Mouse (Mus musculus) mature B cell (primary cell): ENCODE measurements at regions not wholly inside any gene's neighbourhood (a gene's known extent, or its start where the extent isn't known, plus 50 kb on each side); places are given as distances from the start of the nearest gene placed in this dataset.

Source experiments
- in situ Hi-C: fragments of 300-500 bp; cut with MboI; formaldehyde crosslinking; loops from 2 replicates; pipeline ENCODE4 v1.14.3; 2019

DNA sequence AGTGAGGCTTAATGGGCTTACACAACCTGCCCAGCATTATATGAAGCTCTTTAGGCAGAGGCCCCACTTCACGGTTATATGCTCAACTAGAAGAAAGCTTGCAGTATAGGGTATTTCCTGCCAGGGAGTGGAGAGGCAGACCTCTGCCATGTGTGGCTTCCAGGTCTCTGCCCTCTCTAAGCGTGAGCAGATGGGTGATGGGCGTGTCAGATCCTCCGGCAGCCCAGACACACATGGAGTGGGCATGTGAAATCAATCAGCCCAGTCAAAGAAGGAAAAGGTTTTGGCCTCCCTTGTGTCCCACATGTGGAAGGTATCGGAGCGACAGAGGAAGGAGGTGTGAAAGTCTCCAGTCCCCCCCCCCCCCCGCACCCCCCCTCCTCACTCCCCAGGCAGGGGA lies 102.3 kb upstream of the Runx1 start:
- in situ Hi-C loops: no loop called here

DNA sequence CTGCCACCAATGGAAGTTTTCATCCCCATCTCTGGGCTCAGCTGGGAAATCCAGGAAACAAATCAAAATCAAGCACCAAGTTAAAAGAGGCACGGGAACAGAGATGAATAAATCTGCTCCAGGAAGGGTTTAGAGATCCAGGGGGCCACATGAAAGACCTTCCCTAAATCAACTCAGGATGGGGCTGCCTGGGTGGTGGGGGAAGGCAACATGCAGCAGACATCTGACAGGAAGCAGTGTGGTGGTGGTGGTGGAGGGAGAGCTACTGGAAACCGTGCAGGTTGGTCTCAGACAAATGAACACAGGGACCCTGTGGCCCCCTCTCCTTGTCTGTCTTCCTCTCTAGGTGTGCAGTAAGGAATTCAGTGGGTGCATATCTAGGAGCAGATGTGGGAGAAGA lies 101.7 kb upstream of the Runx1 start:
- in situ Hi-C loops: no loop called here

DNA sequence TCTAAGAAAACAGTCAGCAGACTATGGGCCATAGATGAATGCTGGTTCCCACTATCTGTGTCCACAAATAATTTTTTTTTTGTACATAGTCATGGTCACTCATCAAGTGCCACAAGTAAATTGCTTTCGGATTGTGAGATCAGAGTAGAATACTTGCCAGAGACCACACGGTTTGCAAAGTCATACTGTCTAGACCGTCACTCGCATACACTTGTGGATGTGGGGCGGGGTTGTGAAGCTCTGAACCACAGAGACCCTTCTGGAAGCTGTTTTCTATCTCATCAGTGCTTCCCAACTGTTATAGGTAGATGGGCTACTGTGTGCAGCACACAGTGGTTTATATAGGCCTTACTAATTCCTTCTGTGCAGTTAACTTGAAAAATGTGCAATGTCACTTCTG lies 100.9 kb upstream of the Runx1 start:
- in situ Hi-C loops: no loop called here

DNA sequence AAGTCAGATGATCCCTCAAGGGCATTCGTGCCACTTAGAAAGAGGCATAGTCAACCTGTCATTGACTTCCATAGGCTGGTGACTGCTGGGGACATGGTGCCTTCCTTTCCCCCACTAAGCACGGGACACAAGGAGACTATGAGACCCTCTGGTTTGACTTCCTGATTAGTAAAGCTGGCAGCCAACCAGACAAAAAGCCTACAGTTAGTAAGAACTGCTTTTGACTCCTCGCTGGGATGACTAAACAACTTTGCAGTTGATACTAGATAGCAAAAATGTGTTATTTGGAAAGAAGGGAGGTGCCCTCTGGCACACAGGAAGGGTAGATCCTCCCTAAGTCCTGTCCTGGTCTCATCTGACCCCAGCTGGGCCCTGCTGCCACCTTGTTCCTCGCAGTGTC lies 95.0 kb upstream of the Runx1 start:
- in situ Hi-C loops: no loop called here

DNA sequence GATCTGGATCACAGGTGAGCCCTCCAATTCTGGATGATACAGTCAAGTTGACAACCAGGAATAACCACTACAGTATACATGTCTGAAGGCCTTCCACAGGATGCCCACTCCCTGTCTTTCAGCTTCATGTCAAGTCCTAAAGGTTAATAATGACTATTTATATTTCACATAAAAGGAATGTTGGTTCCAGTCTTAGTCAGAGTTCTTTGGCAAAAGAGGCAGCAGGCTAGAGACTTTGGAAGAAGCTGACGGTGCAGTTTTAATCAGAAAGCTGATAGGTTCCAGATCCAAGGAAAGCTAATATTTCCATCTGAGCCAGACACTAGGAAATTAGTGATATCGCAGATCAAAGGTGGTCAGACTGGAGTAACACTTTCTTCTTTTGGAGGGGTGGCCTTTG lies 91.4 kb upstream of the Runx1 start:
- in situ Hi-C loops: no loop called here

DNA sequence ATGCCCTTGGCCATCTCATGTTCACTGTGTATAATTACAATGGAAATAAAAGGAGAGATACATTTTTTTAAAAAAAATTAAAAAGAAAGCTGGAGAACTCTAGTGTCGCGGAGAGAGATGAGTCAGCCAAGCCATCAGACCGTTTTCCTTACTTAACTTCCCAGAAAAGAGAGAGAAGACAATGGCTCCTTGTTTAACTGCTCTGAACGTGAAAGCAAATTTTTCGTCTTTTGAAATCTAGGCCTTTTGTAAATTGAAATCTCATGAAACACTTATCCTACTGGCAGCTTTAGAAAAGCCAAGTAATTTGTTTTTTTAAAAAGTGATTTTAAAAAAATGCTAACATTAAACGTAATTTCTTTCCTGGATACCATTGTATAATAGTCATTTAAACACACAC lies 89.7 kb upstream of the Runx1 start:
- in situ Hi-C loops: no loop called here

DNA sequence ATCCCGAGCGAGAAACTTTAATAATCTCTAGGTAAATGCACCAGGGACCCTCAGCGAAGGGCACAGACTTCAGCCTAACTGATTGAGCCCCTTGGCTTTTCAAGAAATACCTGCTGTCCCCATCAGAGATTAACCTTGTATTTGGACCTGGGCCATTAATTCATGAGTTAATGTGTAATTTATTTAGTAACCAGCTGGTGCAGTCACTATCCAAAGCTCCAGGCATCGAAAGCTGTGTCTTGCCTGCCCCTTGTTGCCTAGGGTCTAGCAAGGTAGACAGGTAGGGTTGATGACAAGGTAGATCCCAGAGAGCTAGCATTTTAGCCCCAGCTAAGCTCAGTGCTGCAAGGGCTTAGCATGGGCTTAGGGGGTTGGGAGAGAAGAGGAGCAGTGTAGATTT lies 80.9 kb upstream of the Runx1 start:
- in situ Hi-C loops: no loop called here

DNA sequence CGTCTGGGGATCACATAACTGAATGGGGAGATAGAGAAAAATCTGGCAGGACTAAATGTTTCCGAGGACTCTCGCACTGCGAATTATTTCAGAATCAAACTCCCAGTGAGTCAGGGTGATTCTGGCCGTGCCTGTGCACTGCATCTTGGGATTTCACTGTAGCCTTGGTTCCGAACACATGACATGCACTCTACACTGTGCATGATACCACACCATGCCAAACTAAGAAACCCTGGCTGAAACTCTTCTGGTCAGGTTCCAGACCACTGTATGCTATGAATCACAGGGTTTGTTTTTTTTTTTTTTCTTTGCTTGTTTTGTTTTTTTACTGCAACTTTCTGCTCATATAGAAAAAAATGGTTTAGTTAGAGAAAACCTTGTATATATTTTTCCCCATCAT lies 79.7 kb upstream of the Runx1 start:
- in situ Hi-C loops: no loop called here

DNA sequence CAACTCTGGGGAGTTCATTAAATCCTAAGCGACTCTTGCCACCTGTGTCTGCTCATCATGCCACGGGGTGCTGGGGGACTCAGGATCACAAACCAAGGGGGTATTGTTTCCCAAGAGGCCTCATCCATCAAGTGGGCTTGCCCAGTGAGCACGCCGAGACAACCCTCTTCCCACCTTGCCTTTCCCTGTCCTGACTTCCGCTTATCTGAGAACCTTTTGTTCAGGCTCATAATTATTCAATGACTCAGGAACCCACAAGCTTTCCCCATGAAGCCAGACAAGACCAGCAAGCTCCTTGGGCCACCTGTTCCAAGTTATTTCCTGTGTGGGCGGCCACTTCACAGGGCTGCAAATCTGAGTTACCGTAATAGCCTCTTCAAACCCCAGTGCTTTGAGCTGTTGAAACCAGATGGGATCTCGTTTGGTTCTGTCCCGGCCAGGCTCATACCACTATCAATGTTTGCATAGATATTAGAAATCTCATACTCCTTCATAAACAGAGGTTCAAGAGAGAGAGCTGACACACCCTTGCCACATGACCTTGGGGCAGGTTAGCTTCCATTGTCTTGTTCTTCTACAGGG lies 78.0 kb upstream of the Runx1 start:
- in situ Hi-C loops: no loop called here

DNA sequence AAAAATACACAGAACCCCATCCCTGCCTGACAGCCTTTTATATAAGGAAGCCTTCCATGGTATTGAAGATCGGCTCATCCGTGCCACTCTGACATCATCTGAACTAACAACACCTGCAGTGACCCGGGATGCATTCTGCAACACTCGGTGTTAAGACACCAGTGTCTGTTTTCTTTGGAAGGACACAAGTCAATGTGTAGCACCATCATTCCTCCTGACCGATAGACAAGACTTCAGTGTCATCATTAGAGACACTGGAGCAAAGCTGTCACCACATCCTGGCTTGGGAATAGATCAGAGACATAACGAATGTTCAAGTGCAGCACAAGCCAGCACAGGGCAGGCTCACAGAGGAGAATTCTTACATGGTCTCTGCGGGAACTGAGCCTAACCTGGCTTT lies 77.5 kb upstream of the Runx1 start:
- in situ Hi-C loops: no loop called here

DNA sequence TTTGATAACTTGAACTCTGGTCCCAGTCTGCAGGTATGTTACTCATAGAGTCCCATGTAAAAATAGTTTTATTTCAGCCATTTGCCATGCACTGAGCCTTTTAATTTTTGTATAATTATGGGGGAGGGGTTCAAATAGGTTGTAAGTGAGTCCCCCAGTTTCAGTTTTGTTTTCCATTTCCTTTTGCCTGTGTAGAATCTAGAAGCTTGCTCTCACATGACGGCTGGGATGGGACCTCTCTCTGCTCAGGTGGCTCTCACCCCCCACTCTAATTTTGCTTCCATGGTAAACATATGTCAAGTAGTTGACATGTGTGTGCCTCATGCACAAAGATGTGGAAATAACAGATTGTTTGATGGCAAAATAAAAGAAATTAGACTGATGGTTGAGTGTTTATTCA lies 73.8 kb upstream of the Runx1 start:
- in situ Hi-C loops: no loop called here

DNA sequence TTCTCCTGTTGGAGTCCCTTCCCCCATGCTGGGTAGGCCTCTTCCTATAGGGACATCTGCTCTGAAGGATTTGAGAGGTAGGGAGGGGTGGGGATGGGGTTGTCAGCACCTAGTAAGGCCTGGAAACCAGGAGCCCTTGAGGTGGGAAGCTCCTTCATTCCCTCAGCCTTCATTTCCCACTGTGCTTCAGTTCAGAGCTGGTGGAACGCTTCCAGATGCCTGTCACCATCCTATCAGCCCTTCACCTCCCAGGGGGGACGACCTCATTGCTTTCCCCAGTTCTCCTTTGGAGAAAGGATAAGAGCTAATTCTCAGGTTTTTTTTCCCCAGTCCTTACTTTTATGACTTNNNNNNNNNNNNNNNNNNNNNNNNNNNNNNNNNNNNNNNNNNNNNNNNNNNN lies 65.8 kb upstream of the Runx1 start:
- in situ Hi-C loops: no loop called here

DNA sequence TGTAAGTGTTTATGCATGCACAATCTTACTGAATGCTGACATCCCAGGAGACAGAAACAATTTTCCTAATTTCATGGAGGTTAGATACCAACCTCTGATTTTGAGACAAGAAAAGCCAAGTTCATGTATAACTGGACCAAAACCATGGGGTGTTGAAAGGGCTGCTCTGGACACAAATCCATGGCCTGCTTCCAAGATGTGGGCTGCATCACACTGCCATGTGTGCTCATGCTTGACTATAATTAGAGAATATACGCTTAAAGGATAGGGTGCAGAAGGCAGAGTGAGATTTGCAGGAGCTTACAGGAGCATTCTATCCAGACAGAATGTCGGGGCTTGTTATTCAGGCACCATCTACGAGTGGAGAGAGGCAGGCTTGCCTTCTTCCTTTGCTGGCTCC lies 64.8 kb upstream of the Runx1 start:
- in situ Hi-C loops: no loop called here

DNA sequence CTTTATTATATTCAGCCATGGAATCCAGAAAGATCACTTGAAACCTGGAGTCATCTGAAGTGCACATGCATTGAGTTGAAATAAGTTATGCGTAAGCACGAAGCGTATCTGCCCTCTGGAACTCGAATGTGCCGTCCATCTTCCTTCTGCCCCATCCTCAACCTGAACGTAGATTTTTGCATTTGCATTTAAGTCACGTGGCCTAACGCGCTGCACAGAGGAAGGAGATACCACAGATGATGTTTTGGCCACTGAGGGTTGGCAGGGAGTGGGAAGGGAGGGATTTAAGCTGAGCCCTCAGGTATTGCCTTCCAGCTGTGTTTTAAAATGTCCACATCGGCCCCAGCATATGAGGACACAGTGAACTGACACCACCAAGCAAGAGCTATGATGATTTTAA lies 63.6 kb upstream of the Runx1 start:
- in situ Hi-C loops: no loop called here

DNA sequence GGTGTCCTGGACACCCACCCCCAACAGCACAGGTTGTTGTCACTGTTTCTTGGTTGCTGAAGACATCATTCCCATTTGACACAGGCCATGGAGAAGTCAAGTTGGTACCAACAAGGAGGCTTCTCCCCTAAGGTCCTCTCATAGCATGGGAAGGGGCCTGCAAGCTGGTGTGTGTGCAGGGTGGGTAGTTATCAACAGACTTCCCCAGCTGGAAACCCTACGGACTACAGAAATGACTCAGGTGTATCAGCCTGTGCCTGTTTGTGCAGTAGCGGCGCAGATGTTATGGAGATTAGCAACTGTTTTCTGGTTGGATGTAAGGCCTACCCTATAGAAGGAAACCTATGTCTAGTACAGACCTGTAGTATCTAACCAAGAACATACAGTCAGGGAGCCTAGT lies 60.3 kb upstream of the Runx1 start:
- in situ Hi-C loops: no loop called here

DNA sequence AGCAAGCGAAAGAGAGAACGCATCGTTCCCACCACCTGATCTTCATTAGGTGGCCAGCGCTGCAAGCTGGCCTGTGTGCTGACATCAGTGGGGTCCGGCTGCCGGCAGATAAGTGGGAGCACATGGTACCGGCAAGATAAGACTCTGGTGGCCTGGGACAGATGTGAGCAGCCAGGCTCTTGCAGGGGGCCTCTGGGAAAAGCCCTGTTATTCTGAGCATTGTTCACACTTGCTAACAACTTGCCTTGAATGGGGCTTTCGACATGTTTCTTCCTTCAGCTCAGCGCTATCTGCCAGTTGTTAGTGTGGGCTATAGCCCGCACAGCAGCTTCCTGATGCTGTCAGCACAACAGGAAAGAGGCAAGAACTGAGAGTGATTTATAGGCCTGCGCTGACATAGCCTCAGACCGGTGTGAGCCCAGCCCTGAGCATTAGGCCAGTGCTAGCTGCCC lies 57.9 kb upstream of the Runx1 start:
- in situ Hi-C loops: no loop called here

DNA sequence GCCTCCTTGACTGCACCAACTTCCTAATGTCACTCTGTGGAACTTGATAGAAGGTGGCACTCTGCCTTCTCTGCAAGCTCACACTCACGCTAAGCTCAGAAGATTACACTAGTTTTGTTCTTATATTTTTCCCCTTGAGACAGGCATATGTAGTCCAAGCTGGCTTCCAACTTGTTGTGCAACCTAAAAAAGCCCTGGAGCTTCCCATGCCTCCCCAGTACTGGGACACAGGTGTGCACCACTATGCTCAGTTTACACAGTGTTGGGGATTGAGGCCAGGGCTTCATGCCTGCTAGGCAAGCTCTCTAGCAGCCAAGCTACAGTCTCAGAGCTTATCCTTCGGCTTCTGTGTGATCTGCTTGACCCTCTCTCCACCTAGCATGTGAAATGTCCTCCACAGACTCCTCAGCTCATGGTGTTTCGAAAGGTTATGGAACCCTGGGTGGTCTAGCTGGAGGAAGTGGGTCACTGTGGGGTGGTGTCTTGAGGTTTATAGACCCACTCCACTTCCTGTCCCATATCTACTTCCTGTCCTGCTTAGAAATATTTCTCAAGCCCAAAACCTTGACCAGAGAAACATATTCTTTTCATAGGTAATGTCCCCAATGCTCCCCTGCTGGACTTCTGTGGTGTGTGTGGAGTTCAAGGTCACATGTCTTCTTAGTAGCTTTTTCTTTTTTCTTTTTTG lies 54.6 kb upstream of the Runx1 start:
- in situ Hi-C loops: no loop called here

DNA sequence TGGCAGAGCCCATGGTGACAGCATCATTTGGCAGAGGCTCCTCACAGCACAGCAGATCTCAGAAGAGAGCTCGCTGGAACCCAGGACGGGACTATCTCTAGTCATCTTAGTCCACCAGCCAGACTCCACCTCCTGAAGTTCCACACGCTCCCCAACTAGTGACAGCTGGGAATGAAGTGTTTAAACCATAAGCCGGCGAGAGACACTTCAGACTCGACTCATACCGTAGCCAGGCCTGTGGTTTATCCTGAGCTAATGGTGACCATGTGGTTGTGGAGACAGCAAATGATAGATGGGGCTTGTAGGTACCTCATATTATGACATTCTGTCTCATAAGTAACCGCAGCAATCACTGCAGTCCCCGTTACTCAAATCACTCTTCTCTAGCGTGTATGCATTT lies 52.1 kb upstream of the Runx1 start:
- in situ Hi-C loops: no loop called here
